Mouse (Mus musculus): ENCODE results near the gene Tle4. TPM values are rescaled to one million over a fixed set of nuclear protein-coding genes. Genes with fewer than 3 reads are reported as not detected.

Tle4 gene
- polyA plus RNA-seq, 1 experiment from 2014 or later: 16.5 TPM

DNA sequence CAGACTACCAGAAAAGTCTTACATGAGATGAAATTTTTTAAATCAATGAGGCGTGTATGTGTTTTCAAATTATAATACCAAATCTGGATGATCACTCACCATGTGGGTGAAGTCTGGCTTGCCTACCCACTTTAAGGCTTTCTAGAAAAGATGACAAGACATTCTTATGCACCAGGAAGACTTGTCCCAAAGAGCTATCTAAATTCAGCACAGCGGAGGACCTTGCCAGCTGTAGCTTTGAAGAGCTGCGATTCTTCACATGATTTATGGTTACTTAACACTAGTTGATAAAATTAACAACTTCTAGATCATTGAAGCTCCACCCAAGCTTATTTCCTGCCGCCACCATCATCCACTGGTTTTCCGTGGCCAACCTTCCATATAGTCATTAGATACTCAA lies 176.2 kb downstream of the Tle4 start:
- H3K4me1 ChIP-seq (ENCODE audit: control insufficient read depth, insufficient read depth, low read length): peaks cover 7% of the 10 kb centered on the region
- WGBS: 63% methylated on average over 5 of the region's 5 CpGs
- H3K27me3 ChIP-seq (ENCODE audit: control insufficient read depth, insufficient read depth, low read length): no peaks in the 10 kb centered on the region
- H3K4me2 ChIP-seq (replicated peaks; ENCODE audit: low read depth, low read length): no peak overlapping the region
- no peak for ATAC-seq (ENCODE audit: low FRiP score, low TSS enrichment)
- no peak overlapping the region for H3K9ac ChIP-seq (ENCODE audit: low read depth, low read length)
- H3K36me3 ChIP-seq (ENCODE audit: control insufficient read depth, insufficient read depth, low read length): no peaks in the 10 kb centered on the region
- no peaks in the 10 kb centered on the region for H3K9me3 ChIP-seq (ENCODE audit: control insufficient read depth, low read length)
- no peak overlapping the region for H3K4me3 ChIP-seq (ENCODE audit: low read length)
- H3K27ac ChIP-seq (ENCODE audit: low read depth, low read length): no peak overlapping the region

DNA sequence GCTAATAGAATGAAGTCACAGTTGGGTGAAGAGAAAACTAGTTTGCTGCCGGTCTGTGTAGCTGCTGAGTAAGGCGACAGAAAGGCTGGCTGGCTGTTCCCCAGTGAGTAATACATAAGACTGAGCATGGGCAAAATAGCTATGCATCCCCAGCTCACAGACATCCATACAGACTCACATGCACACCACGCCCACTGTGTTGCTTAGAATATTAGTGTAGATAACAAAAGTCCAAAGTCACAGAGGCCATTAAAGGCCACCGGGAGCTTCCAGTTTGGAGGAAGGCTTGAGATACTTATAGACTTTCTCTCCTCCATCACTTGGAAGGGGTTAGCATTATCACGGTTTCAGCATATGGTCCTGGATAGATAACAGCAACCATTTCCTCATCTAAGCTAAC lies 178.0 kb downstream of the Tle4 start:
- 85% methylated on average over 5 of the region's 5 CpGs for WGBS
- Histone ChIP-seq H3K9ac (ENCODE audit: low read depth, low read length) (no peak overlapping the region), H3K36me3 (ENCODE audit: control insufficient read depth, insufficient read depth, low read length) (no peaks in the 10 kb centered on the region), H3K4me3 (ENCODE audit: low read length) (no peak overlapping the region), H3K4me2 (replicated peaks; ENCODE audit: low read depth, low read length) (no peak overlapping the region), H3K27ac (ENCODE audit: low read depth, low read length) (no peak overlapping the region), H3K4me1 (ENCODE audit: control insufficient read depth, insufficient read depth, low read length) (no peaks in the 10 kb centered on the region; the same call in 1 of the 2 replicates), H3K9me3 (ENCODE audit: control insufficient read depth, low read length) (no peaks in the 10 kb centered on the region), H3K27me3 (ENCODE audit: control insufficient read depth, insufficient read depth, low read length) (no peaks in the 10 kb centered on the region)
- ATAC-seq (ENCODE audit: low FRiP score, low TSS enrichment): no peak

DNA sequence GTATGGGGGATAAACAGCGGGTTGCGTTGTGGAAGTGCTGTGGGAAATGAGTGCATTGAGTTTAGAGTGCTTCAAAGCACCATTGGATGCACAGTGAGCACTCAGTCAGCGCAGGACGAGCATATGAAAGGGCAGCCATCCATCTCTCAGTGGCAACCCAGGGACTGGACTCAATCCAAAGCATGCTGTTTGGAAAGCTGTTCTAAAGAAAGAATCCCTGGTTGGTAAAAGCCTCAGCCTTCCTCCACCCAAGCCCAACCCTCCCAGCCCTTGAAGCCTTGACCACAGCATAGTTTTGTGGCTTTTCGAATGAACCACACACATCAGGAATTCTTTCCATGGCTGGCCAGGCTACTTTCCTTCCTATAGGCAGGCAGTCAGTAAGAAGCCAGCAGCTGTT lies 181.0 kb downstream of the Tle4 start:
- 77% methylated on average over 5 of the region's 5 CpGs for WGBS

DNA sequence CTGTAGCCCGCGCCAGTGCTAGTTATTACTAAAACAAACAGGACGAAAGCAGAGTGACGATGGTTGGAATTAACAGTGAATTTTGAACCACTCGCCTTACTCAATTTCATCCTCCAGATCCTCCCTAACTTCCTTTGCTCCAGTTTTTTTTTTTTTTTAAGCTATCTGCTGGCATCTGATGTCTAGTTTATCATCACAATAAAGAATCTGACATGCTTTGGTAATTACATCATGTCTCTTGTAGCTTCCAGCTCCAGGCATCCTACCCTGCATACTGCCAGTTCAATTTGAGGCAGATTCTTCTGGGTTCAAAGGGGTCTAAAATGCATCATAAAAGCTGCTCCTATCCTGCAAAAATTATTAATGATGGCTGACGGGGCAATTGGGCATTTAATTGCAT lies 181.9 kb downstream of the Tle4 start:
- ATAC-seq (ENCODE audit: low FRiP score, low TSS enrichment): no peak
- Histone ChIP-seq H3K27ac (ENCODE audit: low read depth, low read length) (no peak overlapping the region), H3K36me3 (ENCODE audit: control insufficient read depth, insufficient read depth, low read length) (no peaks in the 10 kb centered on the region), H3K9me3 (ENCODE audit: control insufficient read depth, low read length) (no peaks in the 10 kb centered on the region), H3K9ac (ENCODE audit: low read depth, low read length) (no peak overlapping the region), H3K4me1 (ENCODE audit: control insufficient read depth, insufficient read depth, low read length) (no peaks in the 10 kb centered on the region), H3K27me3 (ENCODE audit: control insufficient read depth, insufficient read depth, low read length) (no peaks in the 10 kb centered on the region), H3K4me2 (replicated peaks; ENCODE audit: low read depth, low read length) (no peak overlapping the region), H3K4me3 (ENCODE audit: low read length) (no peak overlapping the region)
- 79% methylated on average over 6 of the region's 6 CpGs for WGBS

More for the DNA sequence above, 181.0 kb downstream of the Tle4 start:
- Histone ChIP-seq H3K9ac (ENCODE audit: low read depth, low read length) (no peak overlapping the region), H3K4me2 (replicated peaks; ENCODE audit: low read depth, low read length) (no peak overlapping the region), H3K27me3 (ENCODE audit: control insufficient read depth, insufficient read depth, low read length) (no peaks in the 10 kb centered on the region), H3K4me3 (ENCODE audit: low read length) (no peak overlapping the region), H3K27ac (ENCODE audit: low read depth, low read length) (no peak overlapping the region), H3K4me1 (ENCODE audit: control insufficient read depth, insufficient read depth, low read length) (no peaks in the 10 kb centered on the region), H3K36me3 (ENCODE audit: control insufficient read depth, insufficient read depth, low read length) (no peaks in the 10 kb centered on the region), H3K9me3 (ENCODE audit: control insufficient read depth, low read length) (no peaks in the 10 kb centered on the region)
- no peak for ATAC-seq (ENCODE audit: low FRiP score, low TSS enrichment)

DNA sequence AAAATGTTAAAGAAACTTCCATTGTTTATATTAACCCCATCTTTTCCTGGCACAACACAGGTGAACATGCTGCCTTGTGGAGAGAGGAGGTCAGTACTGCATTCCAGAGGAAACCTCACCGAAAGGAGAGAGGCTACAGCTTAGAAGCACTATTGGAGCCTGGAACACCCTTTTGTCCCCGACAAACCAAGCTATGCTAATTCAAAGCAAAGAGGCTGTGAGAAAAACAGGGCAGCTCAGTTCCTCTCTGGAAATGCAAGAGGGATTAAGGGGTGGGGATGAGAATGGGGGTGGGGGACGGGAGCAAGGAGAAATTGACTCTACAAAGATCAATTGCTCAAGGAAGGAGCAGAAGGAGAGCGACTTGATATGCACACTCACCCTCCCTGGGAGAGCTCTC lies 182.9 kb downstream of the Tle4 start:
- H3K9me3 ChIP-seq (ENCODE audit: control insufficient read depth, low read length): no peaks in the 10 kb centered on the region
- no peak overlapping the region for H3K4me2 ChIP-seq (replicated peaks; ENCODE audit: low read depth, low read length)
- H3K36me3 ChIP-seq (ENCODE audit: control insufficient read depth, insufficient read depth, low read length): no peaks in the 10 kb centered on the region
- no peak overlapping the region for H3K27ac ChIP-seq (ENCODE audit: low read depth, low read length)
- H3K9ac ChIP-seq (ENCODE audit: low read depth, low read length): no peak overlapping the region
- ATAC-seq (ENCODE audit: low FRiP score, low TSS enrichment): no peak
- WGBS: 42% methylated on average over 4 of the region's 4 CpGs
- no peaks in the 10 kb centered on the region for H3K27me3 ChIP-seq (ENCODE audit: control insufficient read depth, insufficient read depth, low read length)
- no peak overlapping the region for H3K4me3 ChIP-seq (ENCODE audit: low read length)
- no peaks in the 10 kb centered on the region for H3K4me1 ChIP-seq (ENCODE audit: control insufficient read depth, insufficient read depth, low read length)

DNA sequence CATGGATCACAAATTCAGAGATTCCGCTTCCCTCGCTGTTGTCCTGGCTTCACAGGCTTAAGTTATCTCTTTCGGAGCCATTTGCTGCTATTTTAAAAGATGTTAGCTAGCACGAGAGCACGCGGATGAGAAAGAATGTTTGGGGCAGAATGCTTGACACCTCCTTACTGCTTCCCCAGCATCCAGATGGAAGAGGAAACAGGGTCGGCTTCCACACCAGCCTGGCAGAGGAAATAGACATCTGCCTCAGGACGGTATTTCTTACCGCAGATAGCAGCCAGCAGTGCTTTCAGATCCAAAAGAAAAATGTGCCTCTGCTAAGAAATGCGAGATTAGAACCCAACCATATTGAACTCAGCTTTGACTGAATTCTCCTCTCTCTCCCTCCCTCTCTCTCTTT lies 191.2 kb downstream of the Tle4 start:
- WGBS: 65% methylated on average over 10 of the region's 10 CpGs
- H3K4me1 ChIP-seq (ENCODE audit: control insufficient read depth, insufficient read depth, low read length): no peaks in the 10 kb centered on the region

More for the DNA sequence above, 191.2 kb downstream of the Tle4 start:
- Histone ChIP-seq H3K9me3 (ENCODE audit: control insufficient read depth, low read length) (no peaks in the 10 kb centered on the region), H3K9ac (ENCODE audit: low read depth, low read length) (no peak overlapping the region), H3K36me3 (ENCODE audit: control insufficient read depth, insufficient read depth, low read length) (no peaks in the 10 kb centered on the region), H3K27ac (ENCODE audit: low read depth, low read length) (no peak overlapping the region), H3K4me3 (ENCODE audit: low read length) (no peak overlapping the region), H3K4me2 (replicated peaks; ENCODE audit: low read depth, low read length) (no peak overlapping the region), H3K27me3 (ENCODE audit: control insufficient read depth, insufficient read depth, low read length) (no peaks in the 10 kb centered on the region)
- ATAC-seq (ENCODE audit: low FRiP score, low TSS enrichment): no peak

All from kidney, embryonic 14.5 days (tissue).